ENCODE assay signal across 10 mouse cellular contexts in genomic region chr10:7629092-7629491, GRCm38 (mm10).
"Had no signal": no experiment of that assay in that cellular context is flagged by ENCODE, and none has a peak within 500 bp of the region (broad histone marks: within the 10 kb centered on the region; RNA-seq: fewer than 3 reads in every experiment).

No protein-coding gene starts in this region.

- H3K4me2 ChIP-seq: limb, embryonic 13.5 days; midbrain, embryonic 15.5 days; neural tube, embryonic 12.5 days had no signal

- H3K27me3 ChIP-seq: limb, embryonic 13.5 days; midbrain, embryonic 15.5 days; neural tube, embryonic 12.5 days had no signal

- H3K4me1 ChIP-seq: limb, embryonic 13.5 days; midbrain, embryonic 15.5 days; neural tube, embryonic 12.5 days had no signal

- H3K27ac ChIP-seq: limb, embryonic 13.5 days; liver, embryonic 14.5 days; midbrain, embryonic 15.5 days; neural tube, embryonic 12.5 days had no signal

- DNase-seq: kidney, postnatal 14 days; left cerebral cortex, postnatal 4 days; lung, adult 18-20 months; spleen, adult 18-20 months; thymus, adult 18-20 months; thymus, postnatal 25 days had no signal

- ATAC-seq: midbrain, embryonic 15.5 days had no signal

- H3K4me3 ChIP-seq: limb, embryonic 13.5 days; midbrain, embryonic 15.5 days; neural tube, embryonic 12.5 days had no signal

- H3K9ac ChIP-seq: limb, embryonic 13.5 days; liver, embryonic 14.5 days; midbrain, embryonic 15.5 days; neural tube, embryonic 12.5 days had no signal

- H3K9me3 ChIP-seq: limb, embryonic 13.5 days; midbrain, embryonic 15.5 days; neural tube, embryonic 12.5 days had no signal
